15 mouse cellular contexts compared by ENCODE assay signal in the genomic region with DNA sequence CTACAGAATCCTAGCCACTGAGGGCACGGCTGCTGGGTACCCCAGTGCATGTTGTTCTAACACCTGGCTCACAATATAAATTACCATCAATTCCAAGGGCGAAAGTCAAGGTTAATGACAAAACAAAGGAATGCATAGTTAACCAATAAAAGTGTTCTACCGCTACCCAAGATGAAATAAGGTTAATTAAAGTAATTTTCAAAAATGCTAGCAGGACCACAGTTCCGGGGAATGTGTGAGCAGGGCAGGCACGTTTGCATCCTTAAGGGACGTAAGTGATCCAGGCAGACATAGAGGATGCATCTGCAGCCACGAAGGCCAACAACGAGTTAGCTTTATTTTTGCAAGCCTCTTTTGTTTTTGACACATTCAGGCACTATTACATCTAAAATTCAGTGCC.
"Had no signal": no experiment of that assay in that cellular context is flagged by ENCODE, and none has a peak within 500 bp of the region (broad histone marks: within the 10 kb centered on the region; RNA-seq: fewer than 3 reads in every experiment).

No protein-coding gene starts in this region.

- H3K4me1 ChIP-seq: liver, embryonic 13.5 days had no signal

- H3K4me2 ChIP-seq: liver, embryonic 13.5 days; midbrain, embryonic 12.5 days; neural tube, embryonic 13.5 days had no signal

- H3K27ac ChIP-seq: liver, embryonic 13.5 days; midbrain, embryonic 12.5 days; neural tube, embryonic 13.5 days; stomach, postnatal 0 days had no signal

- H3K9me3 ChIP-seq: liver, embryonic 13.5 days; midbrain, embryonic 12.5 days; neural tube, embryonic 13.5 days had no signal

- H3K27me3 ChIP-seq: neural tube, embryonic 13.5 days had no signal

- DNase-seq: kidney, adult 18-20 months; kidney, adult 9 months; kidney, postnatal 14 days; left cerebral cortex, postnatal 4 days; liver, embryonic 13.5 days; lung, adult 2 months; retina, postnatal 1 day; right cerebral cortex, postnatal 4 days; thymus, adult 18-20 months; thymus, postnatal 36 days had no signal

- H3K36me3 ChIP-seq: liver, embryonic 13.5 days; midbrain, embryonic 12.5 days; neural tube, embryonic 13.5 days had no signal

- H3K9ac ChIP-seq: liver, embryonic 13.5 days; midbrain, embryonic 12.5 days; neural tube, embryonic 13.5 days had no signal

- ATAC-seq: midbrain, embryonic 16.5 days had no signal

- H3K4me3 ChIP-seq: liver, embryonic 13.5 days; midbrain, embryonic 12.5 days; myocyte; neural tube, embryonic 13.5 days had no signal
